Mouse (Mus musculus) urinary bladder, postnatal 14 days (tissue): ENCODE results near the gene Pard6b.

ENCODE experiments used
- DNase-seq: peaks from one replicate; pipeline ENCODE4 v3.0.0; 2021; ENCODE audit warnings: low spot score

Pard6b gene

GRCm38 (mm10) chr2:168130046-168130445 is 49.2 kb downstream of the Pard6b start:
- no peak for DNase-seq

GRCm38 (mm10) chr2:168137161-168137560 is 56.4 kb downstream of the Pard6b start:
- no peak for DNase-seq

GRCm38 (mm10) chr2:168143794-168144193 is 63.0 kb downstream of the Pard6b start:
- DNase-seq: no peak

GRCm38 (mm10) chr2:168145437-168145836 is 64.6 kb downstream of the Pard6b start:
- no peak for DNase-seq

GRCm38 (mm10) chr2:168147722-168148432 is 67.1 kb downstream of the Pard6b start:
- DNase-seq: no peak

- no peak for DNase-seq
These were observed 68.4 kb downstream of the Pard6b start for GRCm38 (mm10) chr2:168149241-168149640.
